Mouse (Mus musculus) macrophage (primary cell): ENCODE data around the gene Dynlrb1. TPM values are rescaled to one million over a fixed set of nuclear protein-coding genes. Genes with fewer than 3 reads are reported as not detected.

ENCODE experiments used
- H3K27ac ChIP-seq: fragments of 350-480 bp; formaldehyde crosslinking; 2 replicates; pipeline ENCODE4 v1.9.0; 2021
- H3K36me3 ChIP-seq: fragments of 350-480 bp; formaldehyde crosslinking; 2 replicates; pipeline ENCODE4 v1.9.0; 2021; ENCODE audit errors: inconsistent target
- H3K4me3 ChIP-seq: fragments of 350-480 bp; formaldehyde crosslinking; 2 replicates; pipeline ENCODE4 v1.9.0; 2021; ENCODE audit errors: inconsistent target
- H3K79me2 ChIP-seq: fragments of 350-480 bp; formaldehyde crosslinking; 2 replicates; pipeline ENCODE4 v1.9.0; 2021; ENCODE audit errors: inconsistent target
- WGBS: methylation state at CpG from one replicate; pipeline ENCODE4 v1.1.7; 2026; ENCODE audit warnings: inconsistent platforms; ENCODE audit not compliant: missing documents; 5-methylcytosine and 5-hydroxymethylcytosine counted together
- polyA plus RNA-seq: library from polyadenylated mRNA; stranded (reverse); fragments of 250-400 nt; gene quantifications from 3 replicates; pipeline ENCODE4 v1.2.4, GENCODE M21; 2018; ENCODE audit warnings: inconsistent platforms

Gene Dynlrb1
- polyA plus RNA-seq, 1 experiment from 2014 or later, result 667 TPM

GRCm38 (mm10) chr2:155293946-155294345 lies 57.6 kb downstream of the Dynlrb1 start:
- H3K79me2 ChIP-seq, result no peaks in the 10 kb centered on the region
- 93% methylated on average over 4 of the region's 4 CpGs for WGBS
- no peak overlapping the region for H3K4me3 ChIP-seq
- no peak overlapping the region for H3K27ac ChIP-seq
- H3K36me3 ChIP-seq, result peaks cover 61% of the 10 kb centered on the region

GRCm38 (mm10) chr2:155295453-155295852 lies 59.1 kb downstream of the Dynlrb1 start:
- WGBS, result 75% methylated on average over 6 of the region's 6 CpGs
- peaks cover 57% of the 10 kb centered on the region for H3K36me3 ChIP-seq
- H3K27ac ChIP-seq, result no peak overlapping the region
- no peaks in the 10 kb centered on the region for H3K79me2 ChIP-seq
- no peak overlapping the region for H3K4me3 ChIP-seq

DNA sequence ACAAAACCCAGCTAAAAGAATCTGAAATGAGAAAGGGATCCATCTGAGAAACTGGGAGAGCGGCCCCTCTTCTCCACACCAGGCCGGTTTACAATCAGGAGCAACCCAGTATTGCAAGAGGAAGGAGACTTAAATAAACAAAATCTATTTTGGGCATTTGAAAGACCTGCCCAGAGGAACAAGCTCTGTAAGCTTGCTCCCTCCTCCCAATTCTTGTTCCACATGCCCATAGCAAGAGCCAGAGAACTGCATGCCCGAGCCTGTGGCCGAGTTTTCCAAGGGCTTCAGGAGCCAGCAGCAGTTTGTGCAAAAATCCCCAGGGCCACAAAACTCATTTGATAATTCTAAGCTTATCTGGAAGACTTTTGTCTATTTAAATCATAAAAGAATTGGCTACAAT lies 63.2 kb downstream of the Dynlrb1 start:
- H3K79me2 ChIP-seq, result no peaks in the 10 kb centered on the region
- WGBS, result 94% methylated on average over 4 of the region's 4 CpGs
- H3K36me3 ChIP-seq, result peaks cover 30% of the 10 kb centered on the region
- no peak overlapping the region for H3K27ac ChIP-seq
- H3K4me3 ChIP-seq, result no peak overlapping the region

Other genes with a start within 250 kb of the Dynlrb1 start
- not detected in 3 replicates for gene Gm14226, start 218.3 kb upstream of the Dynlrb1 start, polyA plus RNA-seq
- 11.2 to 40.1 TPM (median 16.2 TPM) in 3 replicates for gene Ahcy, start 162.0 kb upstream of the Dynlrb1 start, polyA plus RNA-seq
- gene Itch, start 103.0 kb upstream of the Dynlrb1 start, polyA plus RNA-seq, result 32.1 to 44.3 TPM (median 34.9 TPM) in 3 replicates
- gene Map1lc3a, start 39.8 kb downstream of the Dynlrb1 start, polyA plus RNA-seq, result 10.1 to 33.5 TPM (median 21.2 TPM) in 3 replicates
- 26.4 to 67.1 TPM (median 39.7 TPM) in 3 replicates for gene Pigu, start 120.9 kb downstream of the Dynlrb1 start, polyA plus RNA-seq
- 38.4 to 62.3 TPM (median 55.4 TPM) in 3 replicates for gene Trp53inp2, start 144.5 kb downstream of the Dynlrb1 start, polyA plus RNA-seq
- 24.8 to 43.9 TPM (median 29.8 TPM) in 3 replicates for gene Ncoa6, start 237.4 kb downstream of the Dynlrb1 start, polyA plus RNA-seq